Mouse (Mus musculus) small intestine, adult 2 months (tissue): ENCODE results near the gene Camkv. TPM values are rescaled to one million over a fixed set of nuclear protein-coding genes. Genes with fewer than 3 reads are reported as not detected.

ENCODE experiments used
- H3K27ac ChIP-seq: fragments of 200-500 bp; 2 replicates; pipeline ENCODE4 v1.5.1; 2012; ENCODE audit warnings: low read depth, low read length, control low read depth, inconsistent platforms; ENCODE audit not compliant: insufficient read depth
- H3K27me3 ChIP-seq: fragments of 200-500 bp; 2 replicates; pipeline ENCODE4 v1.6.1; 2012; ENCODE audit warnings: mild to moderate bottlenecking, moderate library complexity, low read length, inconsistent platforms; ENCODE audit not compliant: control insufficient read depth, insufficient read depth
- H3K36me3 ChIP-seq: fragments of 200-500 bp; 2 replicates; pipeline ENCODE4 v1.6.1; 2012; ENCODE audit warnings: mild to moderate bottlenecking, low read length, control low read depth, inconsistent platforms; ENCODE audit not compliant: control insufficient read depth, insufficient read depth
- H3K4me1 ChIP-seq: fragments of 200-500 bp; 2 replicates; pipeline ENCODE4 v1.6.1; 2012; ENCODE audit warnings: low read length, inconsistent platforms, mixed read lengths; ENCODE audit not compliant: control insufficient read depth, insufficient read depth, insufficient read length
- H3K4me3 ChIP-seq: fragments of 200-500 bp; 2 replicates; pipeline ENCODE4 v1.5.1; 2012; ENCODE audit warnings: low read depth, mild to moderate bottlenecking, control low read depth, inconsistent platforms, low read length, moderate library complexity
- CTCF ChIP-seq: fragments of 200-500 bp; IDR thresholded peaks from 2 replicates; pipeline ENCODE4 v1.5.1; 2012; ENCODE audit warnings: low read depth, mild to moderate bottlenecking, control low read depth, inconsistent platforms, low read length, moderate library complexity, mixed read lengths; ENCODE audit not compliant: insufficient replicate concordance, insufficient read length; ENCODE audit errors: extremely low read depth
- POLR2A ChIP-seq: fragments of 200-500 bp; IDR thresholded peaks from 2 replicates; pipeline ENCODE4 v1.6.1; 2012; ENCODE audit warnings: low read depth, mild to moderate bottlenecking, control low read depth, inconsistent platforms, low read length, moderate library complexity
- WGBS: fragments of 180-500 bp; shearing (Covaris S2); methylation state at CpG from one replicate; pipeline ENCODE4 v1.1.7; 2018; 5-methylcytosine and 5-hydroxymethylcytosine counted together
- polyA plus RNA-seq: library from polyadenylated mRNA; depleted of rRNA; stranded (reverse); fragments of >200 nt; gene quantifications from 2 replicates; pipeline ENCODE4 v1.2.3, GENCODE M21; 2012

Gene Camkv
- polyA plus RNA-seq, 1 experiment = 0.35 TPM

DNA sequence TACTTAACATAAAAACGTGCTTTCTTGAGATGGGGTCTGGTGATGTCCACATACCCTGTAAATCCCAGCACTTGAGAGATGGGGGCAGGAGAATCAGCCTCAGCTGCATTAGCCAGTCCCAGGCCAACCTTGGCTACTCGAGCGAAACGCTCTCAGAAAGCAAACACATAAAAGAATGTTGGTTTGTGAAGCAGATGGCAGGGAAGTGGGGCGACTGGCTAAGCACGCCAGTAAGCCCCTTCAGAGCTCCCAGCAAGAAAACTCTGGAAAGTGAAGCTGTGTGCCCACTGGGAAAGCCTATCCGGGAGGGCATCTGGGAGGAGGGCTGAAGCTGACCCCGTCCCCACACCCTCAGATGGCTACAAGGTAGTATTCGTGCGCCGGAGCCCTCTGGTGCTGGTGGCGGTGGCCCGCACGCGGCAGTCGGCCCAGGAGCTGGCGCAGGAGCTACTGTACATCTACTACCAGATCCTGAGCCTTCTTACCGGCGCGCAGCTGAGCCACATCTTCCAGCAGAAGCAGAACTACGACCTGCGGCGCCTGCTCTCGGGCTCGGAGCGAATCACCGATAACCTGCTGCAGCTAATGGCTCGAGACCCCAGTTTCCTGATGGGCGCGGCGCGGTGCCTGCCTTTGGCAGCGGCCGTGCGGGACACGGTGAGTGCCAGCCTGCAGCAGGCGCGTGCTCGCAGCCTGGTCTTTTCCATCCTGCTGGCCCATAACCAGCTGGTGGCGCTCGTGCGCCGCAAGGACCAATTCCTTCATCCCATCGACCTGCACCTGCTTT is 34.4 kb upstream of the Camkv start:
- peaks cover 54% of the 10 kb centered on the region for H3K36me3 ChIP-seq
- H3K4me3 ChIP-seq = peak overlapping the region; percentile 28
- H3K4me1 ChIP-seq = peaks cover 13% of the 10 kb centered on the region
- H3K27me3 ChIP-seq = no peaks in the 10 kb centered on the region
- TF ChIP-seq CTCF (peak; percentile 71), POLR2A (no peak)
- 34% methylated on average over 44 of the region's 44 CpGs for WGBS
- H3K27ac ChIP-seq = no peak overlapping the region

DNA sequence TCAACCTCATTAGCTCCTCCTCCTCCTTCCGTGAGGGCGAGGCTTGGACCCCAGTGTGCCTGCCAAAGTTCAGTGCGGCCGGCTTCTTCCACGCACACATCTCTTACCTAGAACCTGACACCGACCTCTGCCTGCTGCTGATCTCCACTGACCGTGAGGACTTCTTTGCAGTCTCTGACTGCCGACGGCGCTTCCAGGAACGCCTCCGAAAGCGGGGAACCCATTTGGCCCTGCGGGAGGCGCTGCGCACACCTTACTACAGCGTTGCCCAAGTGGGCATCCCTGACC is 33.9 kb upstream of the Camkv start:
- peak overlapping the region; percentile 16 for H3K4me3 ChIP-seq
- no peak overlapping the region for H3K27ac ChIP-seq
- WGBS = 28% methylated on average over 17 of the region's 17 CpGs
- H3K36me3 ChIP-seq = peaks cover 50% of the 10 kb centered on the region
- H3K4me1 ChIP-seq = peaks cover 18% of the 10 kb centered on the region
- no peaks in the 10 kb centered on the region for H3K27me3 ChIP-seq
- no peak for TF ChIP-seq POLR2A
- no peak for TF ChIP-seq CTCF

DNA sequence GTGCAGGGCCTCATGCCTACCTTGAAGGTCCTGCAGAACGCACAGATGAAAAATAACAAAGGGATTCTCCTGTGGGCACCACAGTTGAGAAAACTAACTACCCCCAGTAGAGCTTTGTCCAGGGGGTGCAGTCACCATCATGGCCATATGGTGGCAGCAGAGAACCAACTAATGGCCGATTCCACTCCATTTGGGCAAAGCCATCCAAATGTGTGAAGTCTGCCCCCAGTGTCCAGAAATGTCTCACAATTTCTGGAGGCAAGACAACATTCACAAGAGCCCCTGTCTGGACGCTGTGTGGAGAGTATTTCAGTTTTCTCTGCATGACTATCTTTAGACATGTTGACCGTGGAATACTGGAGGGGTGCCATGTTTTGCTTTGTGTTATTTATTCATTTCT is 30.7 kb upstream of the Camkv start:
- TF ChIP-seq CTCF (peak; percentile 95; the same call in 1 of the 2 replicates), POLR2A (no peak)
- WGBS = 5% methylated on average over 4 of the region's 4 CpGs
- Histone ChIP-seq H3K27me3 (no peaks in the 10 kb centered on the region), H3K36me3 (peaks cover 31% of the 10 kb centered on the region), H3K27ac (no peak overlapping the region), H3K4me1 (peaks cover 18% of the 10 kb centered on the region), H3K4me3 (no peak overlapping the region)

DNA sequence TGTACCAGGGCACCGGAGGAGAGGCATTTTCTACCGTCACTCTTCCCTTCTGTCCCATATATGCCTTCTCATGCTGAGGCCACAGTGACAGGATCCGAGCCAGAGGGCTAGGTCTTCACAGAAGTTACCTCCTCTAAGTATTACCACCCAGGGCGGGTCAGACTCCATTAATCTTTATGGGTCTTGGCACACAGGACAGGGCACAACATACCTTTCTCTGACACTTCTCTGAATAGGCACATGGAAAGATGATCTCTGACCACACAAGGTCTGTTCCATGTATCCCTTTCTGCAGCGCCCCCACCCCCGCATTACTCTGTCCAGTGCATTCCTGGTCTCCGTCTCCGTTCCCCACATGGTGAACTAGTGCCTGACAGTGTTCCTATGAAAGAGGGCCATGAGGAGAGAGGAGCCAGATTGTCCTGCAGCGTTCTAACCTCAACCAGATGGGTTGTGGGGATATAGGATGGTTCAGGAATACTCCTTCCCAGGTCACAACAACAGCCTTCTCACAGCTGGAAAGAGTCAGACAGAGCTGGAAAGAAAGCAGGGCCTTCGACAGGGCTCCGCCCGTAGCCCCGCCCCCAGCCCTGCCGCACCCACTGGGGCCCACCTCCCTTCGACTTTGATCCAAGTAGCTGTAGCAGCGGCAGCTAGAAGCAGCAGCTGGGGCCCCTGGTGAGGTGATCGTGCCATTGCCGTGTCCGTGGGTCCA is 29.1 kb upstream of the Camkv start, which contains the start of gene Mst1r:
Gene Mst1r, plus strand, starts transcription at position 622 of the 715 bp plus-strand sequence.
- H3K4me1 ChIP-seq = peaks cover 18% of the 10 kb centered on the region
- TF ChIP-seq CTCF (no peak; the same call in 1 of the 2 replicates), POLR2A (peak; percentile 92)
- WGBS = 11% methylated on average over 19 of the region's 19 CpGs
- H3K27me3 ChIP-seq = no peaks in the 10 kb centered on the region
- H3K27ac ChIP-seq = peak within 1 kb of the TSS; percentile 99
- peaks cover 17% of the 10 kb centered on the region for H3K36me3 ChIP-seq
- H3K4me3 ChIP-seq = peak within 1 kb of the TSS; percentile 67

DNA sequence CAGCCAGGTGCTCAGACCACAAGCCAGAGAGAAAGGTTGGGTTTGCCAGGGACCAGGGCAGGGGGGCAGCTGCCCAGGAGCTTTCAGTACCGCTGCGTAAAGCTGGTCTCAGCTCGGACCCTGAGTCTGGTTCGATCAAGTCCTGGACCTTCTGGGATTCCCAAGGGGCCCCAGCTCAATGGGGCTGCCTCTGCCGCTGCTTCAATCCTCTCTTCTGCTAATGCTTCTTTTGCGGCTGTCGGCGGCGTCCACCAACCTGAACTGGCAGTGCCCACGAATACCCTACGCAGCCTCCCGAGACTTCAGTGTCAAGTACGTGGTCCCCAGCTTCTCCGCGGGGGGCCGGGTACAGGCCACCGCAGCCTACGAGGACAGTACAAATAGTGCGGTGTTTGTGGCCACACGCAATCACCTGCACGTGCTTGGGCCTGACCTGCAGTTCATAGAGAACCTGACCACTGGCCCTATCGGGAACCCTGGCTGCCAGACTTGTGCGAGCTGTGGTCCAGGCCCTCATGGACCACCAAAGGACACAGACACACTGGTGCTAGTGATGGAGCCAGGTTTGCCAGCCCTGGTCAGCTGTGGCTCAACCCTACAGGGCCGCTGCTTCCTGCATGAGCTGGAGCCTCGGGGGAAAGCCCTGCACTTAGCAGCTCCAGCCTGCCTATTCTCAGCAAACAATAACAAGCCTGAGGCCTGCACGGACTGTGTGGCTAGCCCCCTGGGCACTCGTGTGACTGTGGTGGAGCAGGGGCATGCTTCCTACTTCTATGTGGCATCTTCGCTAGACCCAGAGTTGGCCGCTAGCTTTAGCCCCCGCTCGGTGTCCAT is 28.3 kb upstream of the Camkv start:
- TF ChIP-seq CTCF (no peak), POLR2A (no peak; the same call in 1 of the 2 replicates)
- H3K27me3 ChIP-seq = no peaks in the 10 kb centered on the region
- WGBS = 17% methylated on average over 31 of the region's 31 CpGs
- peaks cover 15% of the 10 kb centered on the region for H3K4me1 ChIP-seq
- peak overlapping the region; percentile 96 for H3K27ac ChIP-seq
- peaks cover 15% of the 10 kb centered on the region for H3K36me3 ChIP-seq
- H3K4me3 ChIP-seq = peak overlapping the region; percentile 67

DNA sequence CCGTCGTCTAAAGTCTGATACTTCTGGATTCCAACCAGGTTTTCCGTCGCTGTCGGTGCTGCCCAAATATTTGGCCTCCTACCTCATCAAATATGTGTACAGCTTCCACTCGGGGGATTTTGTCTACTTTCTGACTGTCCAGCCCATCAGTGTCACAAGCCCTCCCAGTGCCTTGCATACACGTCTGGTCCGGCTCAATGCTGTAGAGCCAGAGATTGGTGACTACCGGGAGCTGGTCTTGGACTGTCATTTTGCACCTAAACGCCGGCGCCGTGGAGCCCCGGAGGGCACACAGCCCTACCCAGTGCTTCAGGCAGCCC is 27.7 kb upstream of the Camkv start:
- H3K4me1 ChIP-seq = peaks cover 15% of the 10 kb centered on the region
- peak overlapping the region; percentile 67 for H3K4me3 ChIP-seq
- H3K36me3 ChIP-seq = peaks cover 15% of the 10 kb centered on the region
- no peaks in the 10 kb centered on the region for H3K27me3 ChIP-seq
- 29% methylated on average over 14 of the region's 14 CpGs for WGBS
- peak overlapping the region; percentile 96 for H3K27ac ChIP-seq
- TF ChIP-seq POLR2A = no peak
- no peak for TF ChIP-seq CTCF
